Mouse (Mus musculus) layer of hippocampus, adult 9-10 months (tissue): ENCODE results near the gene Ascl2.

Experiments
- DNase-seq: peaks from one replicate; pipeline ENCODE4 v3.0.0; 2022; ENCODE audit warnings: low spot score

Gene Ascl2

GRCm38 (mm10) chr7:142997403-142998150 lies 28.5 kb upstream of the Ascl2 start:
- no peak for DNase-seq

GRCm38 (mm10) chr7:142996998-142997397 lies 27.9 kb upstream of the Ascl2 start:
- no peak for DNase-seq

GRCm38 (mm10) chr7:142995630-142996338 lies 26.7 kb upstream of the Ascl2 start:
- no peak for DNase-seq

GRCm38 (mm10) chr7:142995004-142995403 lies 25.9 kb upstream of the Ascl2 start:
- DNase-seq = no peak

- DNase-seq = no peak
These were observed 18.7 kb upstream of the Ascl2 start for GRCm38 (mm10) chr7:142987718-142988117.

- no peak for DNase-seq
These were observed 16.1 kb upstream of the Ascl2 start for GRCm38 (mm10) chr7:142985146-142985545.

- DNase-seq = no peak
These were observed 12.8 kb upstream of the Ascl2 start for GRCm38 (mm10) chr7:142981908-142982307.

- no peak for DNase-seq
These were observed 918 bp downstream of the Ascl2 start for GRCm38 (mm10) chr7:142967884-142968808.

GRCm38 (mm10) chr7:142967414-142967883 lies 1.6 kb downstream of the Ascl2 start:
- no peak for DNase-seq

GRCm38 (mm10) chr7:142959752-142960151 lies 9.3 kb downstream of the Ascl2 start:
- no peak for DNase-seq

- no peak for DNase-seq
These were observed 10.2 kb downstream of the Ascl2 start for GRCm38 (mm10) chr7:142958817-142959216.

- no peak for DNase-seq
These were observed 13.0 kb downstream of the Ascl2 start for GRCm38 (mm10) chr7:142956018-142956417.

- DNase-seq = no peak
These were observed 19.5 kb downstream of the Ascl2 start for GRCm38 (mm10) chr7:142949568-142949967.

GRCm38 (mm10) chr7:142937631-142938030 lies 31.4 kb downstream of the Ascl2 start:
- DNase-seq = no peak

GRCm38 (mm10) chr7:142935708-142936107 lies 33.4 kb downstream of the Ascl2 start:
- DNase-seq = no peak

GRCm38 (mm10) chr7:142932469-142932868 lies 36.6 kb downstream of the Ascl2 start:
- no peak for DNase-seq

- DNase-seq = no peak
These were observed 38.0 kb downstream of the Ascl2 start, which contains the start of gene Th for GRCm38 (mm10) chr7:142931028-142931427. Gene Th (minus strand): TSS chr7:142931128.

GRCm38 (mm10) chr7:142929516-142929915 lies 39.5 kb downstream of the Ascl2 start:
- DNase-seq = no peak

GRCm38 (mm10) chr7:142927293-142927692 lies 41.8 kb downstream of the Ascl2 start:
- DNase-seq = no peak

GRCm38 (mm10) chr7:142918641-142919628 lies 50.1 kb downstream of the Ascl2 start:
- DNase-seq = peak; percentile 87

- DNase-seq = no peak
These were observed 51.4 kb downstream of the Ascl2 start for GRCm38 (mm10) chr7:142917659-142918058.
